Mouse (Mus musculus): ENCODE measurements around the gene Fam219a. TPM values are rescaled to one million over a fixed set of nuclear protein-coding genes. Genes with fewer than 3 reads are reported as not detected.

Gene Fam219a
- polyA plus RNA-seq, 1 experiment from 2014 or later: 8.3 TPM

DNA sequence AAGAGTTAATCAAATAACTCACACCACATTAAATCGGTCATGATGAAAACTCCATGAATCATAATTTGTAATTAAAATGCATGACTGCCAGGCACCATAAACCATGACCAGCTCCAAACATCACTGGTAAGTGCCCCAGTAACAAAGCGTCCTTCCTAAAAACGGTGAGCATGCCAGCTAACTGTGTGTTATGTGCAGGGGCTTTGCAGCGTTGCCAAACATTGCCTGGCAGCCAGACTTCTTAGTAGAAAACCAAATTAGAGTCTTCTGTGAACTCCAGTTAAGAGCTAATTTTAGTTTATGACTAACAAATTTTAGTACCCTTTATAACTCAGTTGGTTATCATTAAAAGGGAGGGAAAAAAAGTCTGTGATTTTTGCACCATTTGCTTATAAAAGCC, 4.2 kb upstream of the Fam219a start:
- Histone ChIP-seq H3K9me3 (no peaks in the 10 kb centered on the region), H3K4me1 (replicated peaks) (peaks cover 44% of the 10 kb centered on the region), H3K27me3 (ENCODE audit: insufficient read depth, poor library complexity, severe bottlenecking) (peaks cover 7% of the 10 kb centered on the region; the same call in 1 of the 2 replicates), H3K36me3 (no peaks in the 10 kb centered on the region), H3K4me3 (no peak overlapping the region), H3K27ac (no peak overlapping the region)
- 65% methylated on average over 4 of the region's 4 CpGs for WGBS
- no peak for DNase-seq (ENCODE audit: low spot score)

DNA sequence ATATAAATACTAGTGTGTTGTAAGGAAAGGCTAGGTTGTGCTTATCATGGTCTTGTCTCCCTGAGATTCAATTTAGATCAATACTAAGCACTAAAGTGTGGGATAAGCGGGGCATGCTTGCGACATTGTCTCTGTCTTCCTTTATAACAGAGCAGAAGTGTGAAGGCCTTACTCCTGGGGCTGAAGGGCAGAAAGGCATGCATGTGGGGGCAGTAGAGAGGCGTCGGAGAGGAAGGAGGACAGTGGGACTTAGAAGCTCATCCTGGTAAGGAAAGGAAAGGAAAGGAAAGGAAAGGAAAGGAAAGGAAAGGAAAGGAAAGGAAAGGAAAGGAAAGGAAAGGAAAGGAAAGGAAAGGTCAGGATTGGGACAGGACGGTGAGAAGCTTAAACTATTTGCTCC, 2.2 kb upstream of the Fam219a start:
- H3K9me3 ChIP-seq: no peaks in the 10 kb centered on the region
- H3K4me1 ChIP-seq (replicated peaks): peaks cover 43% of the 10 kb centered on the region
- no peaks in the 10 kb centered on the region for H3K36me3 ChIP-seq
- H3K4me3 ChIP-seq: no peak overlapping the region
- H3K27me3 ChIP-seq (ENCODE audit: insufficient read depth, poor library complexity, severe bottlenecking): peaks cover 22% of the 10 kb centered on the region
- no peak overlapping the region for H3K27ac ChIP-seq
- no peak for DNase-seq (ENCODE audit: low spot score)
- 26% methylated on average over 5 of the region's 5 CpGs for WGBS

DNA sequence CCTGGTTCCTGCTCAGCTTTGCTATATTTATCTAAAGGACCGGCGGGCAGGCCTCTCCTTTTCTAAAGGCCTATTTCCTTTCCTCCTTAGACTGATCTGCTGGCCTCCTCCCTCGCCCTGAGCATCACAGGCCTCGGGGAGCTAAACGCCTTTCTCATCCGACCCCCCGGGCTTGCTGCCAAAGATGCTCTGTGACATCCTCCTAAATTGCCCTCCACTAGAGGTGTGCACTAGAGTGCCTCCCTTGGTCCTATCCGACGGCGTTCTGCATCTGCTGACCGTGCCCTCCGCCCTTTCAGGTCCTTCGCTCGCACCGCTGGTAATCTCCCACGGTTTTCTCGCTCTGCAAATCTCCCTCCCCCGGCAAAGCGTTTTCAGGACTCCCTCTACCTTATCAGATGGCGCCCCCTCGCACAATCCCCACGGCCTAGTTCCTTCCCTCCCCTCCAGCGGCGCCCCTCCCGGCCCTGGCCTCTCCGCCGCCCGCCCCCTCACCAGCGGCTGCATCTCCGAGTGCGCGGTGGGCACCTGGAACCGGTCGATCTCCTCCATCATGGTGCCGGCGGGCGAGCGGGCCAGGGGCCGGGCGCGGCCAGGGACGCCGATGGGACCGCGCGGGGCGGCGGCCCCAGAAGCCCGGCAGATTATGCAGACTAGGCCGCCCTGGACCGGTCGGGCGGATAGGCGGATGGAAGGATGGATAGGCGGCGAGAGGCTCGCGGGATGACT, 492 bp downstream of the Fam219a start:
- under 1% methylated on average over 58 of the region's 58 CpGs for WGBS

DNA sequence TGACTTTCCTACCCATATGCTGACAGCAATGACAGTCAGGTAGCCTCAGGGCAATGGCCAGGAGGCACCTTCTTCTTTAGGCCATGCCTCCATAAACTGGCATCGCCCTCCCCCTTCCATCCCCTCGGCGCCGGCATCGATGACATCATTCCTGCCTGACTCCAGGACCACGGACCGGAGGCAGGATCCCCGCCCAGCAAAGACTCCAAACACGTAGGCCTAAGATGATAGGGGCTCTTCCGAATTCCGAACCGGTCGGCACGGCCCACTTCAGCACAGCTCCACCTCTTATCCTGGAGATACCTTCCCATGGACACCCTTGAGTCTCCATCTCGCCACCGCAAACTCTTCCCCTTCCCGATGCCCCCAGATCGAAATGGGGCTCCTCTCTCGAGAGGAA, 1.1 kb downstream of the Fam219a start:
- peak overlapping the region; percentile 80 for H3K4me3 ChIP-seq
- H3K9me3 ChIP-seq: no peaks in the 10 kb centered on the region
- H3K27ac ChIP-seq: peak overlapping the region; percentile 91
- H3K27me3 ChIP-seq (ENCODE audit: insufficient read depth, poor library complexity, severe bottlenecking): peaks cover 22% of the 10 kb centered on the region
- 8% methylated on average over 19 of the region's 19 CpGs for WGBS
- peaks cover 42% of the 10 kb centered on the region for H3K4me1 ChIP-seq (replicated peaks)
- H3K36me3 ChIP-seq: 0 out of 2 replicates have a peak, but pooled peaks cover 6% of the 10 kb centered on the region
- peak; percentile 26 for DNase-seq (ENCODE audit: low spot score)

More for the DNA sequence above, 492 bp downstream of the Fam219a start:
- H3K9me3 ChIP-seq: no peaks in the 10 kb centered on the region
- peaks cover 22% of the 10 kb centered on the region for H3K27me3 ChIP-seq (ENCODE audit: insufficient read depth, poor library complexity, severe bottlenecking)
- peak overlapping the region; percentile 91 for H3K27ac ChIP-seq
- peak overlapping the region; percentile 80 for H3K4me3 ChIP-seq
- 0 out of 2 replicates have a peak, but pooled peaks cover under 1% of the 10 kb centered on the region for H3K36me3 ChIP-seq
- DNase-seq (ENCODE audit: low spot score): no peak
- H3K4me1 ChIP-seq (replicated peaks): peaks cover 42% of the 10 kb centered on the region

DNA sequence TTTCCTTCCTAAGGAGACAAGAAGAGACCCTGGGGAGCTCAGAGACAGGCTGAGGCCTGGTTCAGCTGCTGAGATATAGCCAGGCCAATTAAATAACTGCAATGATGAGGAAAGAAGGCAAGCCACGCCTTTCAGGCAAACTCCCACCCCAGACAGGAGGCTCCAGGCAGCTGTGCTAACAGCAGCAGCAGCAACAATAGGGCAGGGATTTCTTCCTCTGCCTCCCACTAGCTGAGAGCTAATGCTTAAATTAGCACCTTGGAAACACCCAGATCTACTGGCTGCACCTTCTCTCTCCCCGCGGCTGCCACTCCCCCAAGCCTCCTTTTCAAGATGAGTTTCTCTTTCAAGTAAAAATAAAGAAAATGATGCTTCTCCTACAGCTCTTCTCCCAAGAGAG, 3.2 kb downstream of the Fam219a start:
- H3K27me3 ChIP-seq (ENCODE audit: insufficient read depth, poor library complexity, severe bottlenecking): peaks cover 18% of the 10 kb centered on the region
- 0 out of 2 replicates have a peak, but pooled peaks cover 7% of the 10 kb centered on the region for H3K36me3 ChIP-seq
- H3K9me3 ChIP-seq: no peaks in the 10 kb centered on the region
- 16% methylated on average over 3 of the region's 3 CpGs for WGBS
- no peak for DNase-seq (ENCODE audit: low spot score)
- no peak overlapping the region for H3K4me3 ChIP-seq
- H3K27ac ChIP-seq: no peak overlapping the region
- peaks cover 42% of the 10 kb centered on the region for H3K4me1 ChIP-seq (replicated peaks)

DNA sequence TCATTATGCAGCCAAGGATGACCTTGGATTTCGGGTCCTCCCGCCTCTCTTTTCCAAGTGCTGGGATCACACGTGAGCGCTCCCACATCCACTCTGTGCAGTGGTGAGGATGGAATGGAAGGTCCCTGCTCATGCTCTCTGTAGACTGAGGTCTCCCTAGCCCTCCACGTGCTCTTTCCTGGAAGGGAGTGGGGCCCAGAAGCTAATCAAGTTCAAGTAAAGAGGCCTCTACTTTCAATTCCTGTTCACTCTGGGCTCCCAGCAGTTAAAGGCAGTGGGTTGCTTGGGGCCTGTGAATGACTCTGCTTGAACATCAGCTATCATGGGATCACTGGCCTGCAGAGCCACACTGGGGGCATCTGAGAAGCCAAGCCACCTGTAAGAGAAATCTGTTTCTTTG, 6.0 kb downstream of the Fam219a start:
- Histone ChIP-seq H3K9me3 (no peaks in the 10 kb centered on the region), H3K27ac (no peak overlapping the region), H3K36me3 (0 out of 2 replicates have a peak, but pooled peaks cover 7% of the 10 kb centered on the region), H3K4me1 (replicated peaks) (peaks cover 22% of the 10 kb centered on the region), H3K27me3 (ENCODE audit: insufficient read depth, poor library complexity, severe bottlenecking) (peaks cover 13% of the 10 kb centered on the region), H3K4me3 (no peak overlapping the region)
- DNase-seq (ENCODE audit: low spot score): no peak
- 88% methylated on average over 5 of the region's 5 CpGs for WGBS

DNA sequence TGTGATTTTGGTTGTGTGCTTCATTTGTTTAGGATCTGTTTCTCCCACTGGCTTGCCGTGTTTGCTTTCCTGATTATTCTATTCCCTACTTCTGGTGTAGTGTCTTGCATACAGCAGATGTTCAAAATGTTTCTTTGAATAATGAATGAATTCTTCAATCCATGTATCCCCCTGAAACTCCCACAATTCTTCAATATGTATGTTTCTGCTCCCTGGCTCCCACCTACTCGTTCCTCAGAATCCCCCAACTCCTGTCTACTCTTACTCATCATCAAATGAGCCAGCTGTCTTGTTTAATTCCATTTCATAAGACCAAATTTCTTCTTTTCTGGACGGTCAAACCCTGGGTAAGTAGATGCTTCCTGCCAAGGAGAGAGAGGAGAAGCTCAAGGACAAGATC, 12.2 kb downstream of the Fam219a start:
- H3K9me3 ChIP-seq: no peaks in the 10 kb centered on the region
- DNase-seq (ENCODE audit: low spot score): no peak
- peaks cover 26% of the 10 kb centered on the region for H3K4me1 ChIP-seq (replicated peaks)
- H3K27me3 ChIP-seq (ENCODE audit: insufficient read depth, poor library complexity, severe bottlenecking): no peaks in the 10 kb centered on the region
- H3K27ac ChIP-seq: no peak overlapping the region
- H3K4me3 ChIP-seq: no peak overlapping the region
- 79% methylated on average over 3 of the region's 3 CpGs for WGBS
- no peaks in the 10 kb centered on the region for H3K36me3 ChIP-seq

DNA sequence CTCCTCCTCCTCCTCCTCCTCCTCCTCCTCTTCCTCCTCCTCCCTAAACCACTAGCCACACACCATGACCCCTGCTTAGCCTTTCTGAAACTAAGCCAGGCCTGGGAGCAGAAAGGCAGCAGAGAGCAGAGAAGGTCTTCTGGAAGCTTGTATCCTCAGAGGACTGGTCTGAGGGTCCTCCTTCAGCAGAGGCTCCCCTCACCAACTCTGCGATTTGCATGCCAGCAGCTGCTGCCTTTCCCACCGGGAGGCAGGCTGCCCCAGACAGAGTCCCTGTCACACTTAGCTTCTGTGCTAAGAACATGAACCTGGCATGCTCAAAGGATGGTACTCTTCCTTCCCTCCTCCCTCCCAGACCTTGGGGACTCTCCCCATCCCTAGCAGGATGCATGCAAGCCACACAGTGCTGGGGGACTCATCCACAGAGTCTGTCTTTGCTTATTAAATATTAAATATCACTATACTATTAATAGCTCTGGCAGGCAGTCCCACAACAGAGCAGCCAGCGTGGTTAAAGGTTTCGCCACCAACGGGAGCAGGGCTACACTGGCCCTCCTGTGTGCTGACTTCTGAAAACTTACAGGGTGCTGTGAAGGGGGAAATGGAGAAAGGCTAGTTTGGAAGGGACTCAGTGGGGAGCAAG, 12.9 kb downstream of the Fam219a start:
- Histone ChIP-seq H3K4me3 (no peak overlapping the region), H3K36me3 (no peaks in the 10 kb centered on the region), H3K4me1 (replicated peaks) (peaks cover 26% of the 10 kb centered on the region), H3K27me3 (ENCODE audit: insufficient read depth, poor library complexity, severe bottlenecking) (no peaks in the 10 kb centered on the region), H3K9me3 (no peaks in the 10 kb centered on the region), H3K27ac (no peak overlapping the region)
- no peak for DNase-seq (ENCODE audit: low spot score)
- 57% methylated on average over 5 of the region's 5 CpGs for WGBS

DNA sequence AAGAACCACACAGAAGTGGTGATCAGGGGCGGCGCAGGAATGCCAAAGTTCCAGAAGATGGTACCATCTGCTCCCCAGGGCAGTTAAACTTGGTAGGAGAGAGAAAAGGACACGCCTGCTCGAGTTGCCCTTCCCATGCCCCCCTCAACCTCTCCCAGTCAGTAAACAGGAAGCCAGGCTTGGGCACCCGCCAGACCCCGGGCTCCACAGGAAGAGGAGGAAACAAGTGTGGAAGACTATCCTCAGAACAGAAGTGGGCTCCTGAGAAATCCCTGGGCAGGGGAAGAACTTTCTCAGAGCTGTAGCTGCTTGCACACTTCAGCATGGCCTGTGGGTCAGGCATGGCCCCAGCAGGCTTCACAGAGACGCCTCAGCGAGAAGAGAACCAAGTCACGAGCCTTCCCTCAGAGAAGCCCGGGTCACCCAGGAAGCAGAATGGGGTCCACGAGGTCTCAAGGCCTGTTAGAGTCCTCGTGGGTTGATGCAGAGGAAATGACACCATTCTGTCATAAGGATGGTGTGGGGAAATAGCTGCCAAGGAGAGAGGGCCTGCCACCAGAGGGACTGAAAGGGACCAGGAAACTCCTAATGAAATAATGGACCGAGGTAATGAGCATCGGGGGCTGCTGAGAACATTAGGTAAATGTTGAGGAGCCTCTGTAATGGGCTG, 14.2 kb downstream of the Fam219a start:
- H3K36me3 ChIP-seq: no peaks in the 10 kb centered on the region
- no peaks in the 10 kb centered on the region for H3K27me3 ChIP-seq (ENCODE audit: insufficient read depth, poor library complexity, severe bottlenecking)
- H3K27ac ChIP-seq: peak overlapping the region; percentile 45; the same call in 1 of the 2 replicates
- no peak for DNase-seq (ENCODE audit: low spot score)
- peaks cover 26% of the 10 kb centered on the region for H3K4me1 ChIP-seq (replicated peaks)
- WGBS: 84% methylated on average over 14 of the region's 14 CpGs
- no peak overlapping the region for H3K4me3 ChIP-seq
- H3K9me3 ChIP-seq: no peaks in the 10 kb centered on the region

DNA sequence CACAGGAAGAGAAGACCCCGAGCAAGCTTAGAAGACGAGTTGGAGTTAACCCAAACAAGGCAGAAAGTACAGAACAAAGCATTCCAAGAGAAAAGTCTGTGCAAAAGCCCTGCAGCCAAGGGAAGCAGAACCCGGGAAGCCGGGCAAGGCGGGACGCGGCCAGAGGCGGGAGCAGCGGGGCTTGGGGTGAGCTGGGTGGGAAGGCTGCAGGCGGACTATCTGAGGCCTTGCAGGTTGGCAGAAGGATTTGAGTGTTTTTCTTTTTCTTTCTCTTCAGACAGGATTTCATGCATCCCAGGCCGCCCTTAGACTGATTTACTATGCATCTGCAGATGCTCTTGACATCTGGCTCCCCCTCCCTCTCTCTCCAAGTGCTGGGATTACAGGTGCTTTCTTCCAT, 16.2 kb downstream of the Fam219a start:
- WGBS: 75% methylated on average over 11 of the region's 11 CpGs
- Histone ChIP-seq H3K27ac (no peak overlapping the region), H3K9me3 (no peaks in the 10 kb centered on the region), H3K4me3 (no peak overlapping the region), H3K4me1 (replicated peaks) (peaks cover 26% of the 10 kb centered on the region), H3K27me3 (ENCODE audit: insufficient read depth, poor library complexity, severe bottlenecking) (no peaks in the 10 kb centered on the region), H3K36me3 (no peaks in the 10 kb centered on the region)
- no peak for DNase-seq (ENCODE audit: low spot score)

DNA sequence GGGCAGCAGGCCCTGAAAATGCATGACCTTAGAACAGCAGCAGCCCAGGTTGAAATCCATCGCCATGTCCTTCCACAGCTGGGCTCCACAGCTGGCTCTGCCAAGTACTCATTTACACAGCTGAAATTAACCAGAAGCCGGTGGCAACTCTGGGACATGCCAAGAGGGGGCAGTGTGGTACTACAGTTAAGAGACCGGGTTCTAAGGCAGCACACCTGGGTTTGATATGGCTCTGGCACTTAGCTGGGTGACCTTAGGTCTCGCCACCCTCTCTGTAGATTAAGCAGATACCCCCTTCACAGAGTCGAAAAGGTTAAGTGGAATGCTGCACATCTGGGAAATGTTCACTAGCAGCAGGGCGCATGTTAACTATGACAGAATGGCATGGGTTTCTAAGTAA, 16.8 kb downstream of the Fam219a start:
- 38% methylated on average over 6 of the region's 6 CpGs for WGBS
- H3K4me3 ChIP-seq: no peak overlapping the region
- peak; percentile 78 for DNase-seq (ENCODE audit: low spot score)
- peaks cover 26% of the 10 kb centered on the region for H3K4me1 ChIP-seq (replicated peaks)
- no peaks in the 10 kb centered on the region for H3K27me3 ChIP-seq (ENCODE audit: insufficient read depth, poor library complexity, severe bottlenecking)
- no peaks in the 10 kb centered on the region for H3K36me3 ChIP-seq
- H3K27ac ChIP-seq: no peak overlapping the region
- H3K9me3 ChIP-seq: no peaks in the 10 kb centered on the region

DNA sequence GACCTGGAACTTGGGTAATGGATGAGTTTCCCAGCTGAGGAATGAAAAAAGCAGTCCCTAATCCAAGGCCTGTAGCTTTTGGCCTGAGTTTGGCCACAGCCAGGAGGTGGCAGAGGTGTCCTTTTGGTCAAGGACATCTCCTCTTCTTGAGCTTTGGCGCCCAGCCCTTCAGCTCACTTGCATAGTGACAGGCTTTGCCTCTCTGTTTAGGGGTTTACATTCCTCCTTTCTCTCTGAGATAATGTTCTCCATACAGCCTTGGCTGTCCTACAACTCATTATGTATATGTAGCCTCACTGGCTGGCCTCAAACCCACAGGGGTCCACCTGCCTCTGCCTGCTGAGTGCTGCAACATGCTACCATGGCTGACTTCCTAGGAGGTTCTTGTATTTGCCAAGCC, 22.3 kb downstream of the Fam219a start:
- DNase-seq (ENCODE audit: low spot score): no peak
- Histone ChIP-seq H3K27ac (no peak overlapping the region), H3K4me3 (no peak overlapping the region), H3K36me3 (no peaks in the 10 kb centered on the region), H3K4me1 (replicated peaks) (peaks cover 10% of the 10 kb centered on the region), H3K9me3 (no peaks in the 10 kb centered on the region), H3K27me3 (ENCODE audit: insufficient read depth, poor library complexity, severe bottlenecking) (no peaks in the 10 kb centered on the region)
- 68% methylated on average over 1 of the region's 1 CpGs for WGBS

DNA sequence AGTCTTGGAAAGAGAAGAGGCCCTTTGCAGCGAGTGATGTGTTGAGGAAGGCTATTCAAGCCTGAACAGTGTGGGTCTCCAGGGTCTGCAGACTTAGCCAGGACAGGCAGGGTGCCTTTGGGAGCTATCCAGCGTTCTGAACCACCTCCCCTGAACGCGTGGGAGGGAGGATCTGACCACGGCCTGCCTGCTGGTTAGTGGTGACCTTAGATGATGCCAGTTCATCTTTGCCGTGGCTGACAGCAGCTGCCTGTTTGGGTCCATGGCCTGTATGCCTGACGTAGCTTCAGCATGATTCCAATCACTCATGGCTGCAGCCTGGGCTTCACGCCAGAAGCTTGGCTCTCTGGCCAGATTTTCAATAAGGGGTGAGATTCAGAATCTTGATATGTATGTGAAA, 23.4 kb downstream of the Fam219a start:
- Histone ChIP-seq H3K27me3 (ENCODE audit: insufficient read depth, poor library complexity, severe bottlenecking) (no peaks in the 10 kb centered on the region), H3K36me3 (no peaks in the 10 kb centered on the region), H3K4me1 (replicated peaks) (peaks cover 10% of the 10 kb centered on the region), H3K9me3 (no peaks in the 10 kb centered on the region), H3K4me3 (no peak overlapping the region), H3K27ac (no peak overlapping the region)
- DNase-seq (ENCODE audit: low spot score): peak; percentile 54
- WGBS: 23% methylated on average over 8 of the region's 8 CpGs
